Mouse (Mus musculus): Measurements from ENCODE around the gene Il34. TPM values are rescaled to one million over a fixed set of nuclear protein-coding genes. Genes with fewer than 3 reads are reported as not detected.

Il34 gene
- total RNA-seq, 2 experiments from 2014 or later, result 103 TPM

DNA sequence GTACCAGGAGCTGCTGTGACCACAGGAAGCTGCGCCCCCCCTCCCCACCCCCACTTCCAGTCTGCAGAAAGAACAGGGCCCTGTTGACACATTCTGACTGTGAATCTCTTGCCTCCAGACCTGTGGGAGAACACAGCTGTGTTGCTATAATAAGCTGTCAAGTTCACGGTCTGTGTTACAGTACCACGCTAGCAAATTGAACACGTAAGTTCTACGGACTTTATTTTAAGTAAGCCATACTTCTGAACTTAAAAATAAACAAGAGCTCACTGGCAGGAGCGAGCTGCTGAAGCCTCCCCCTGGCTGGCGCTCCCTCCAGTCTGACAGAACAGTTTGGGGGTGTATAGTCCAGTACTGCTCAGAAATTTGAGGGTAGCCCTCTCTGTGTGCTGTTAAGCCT lies 33.3 kb downstream of the Il34 start:
- Histone ChIP-seq H3K27ac (no peak overlapping the region), H3K4me3 (no peak overlapping the region)
- no peak; the same call in 1 of the 2 replicates for TF ChIP-seq CTCF (IDR thresholded peaks at IDR 0.05)
- intact Hi-C loops (cut with DNase I), result no loop called here
- no peak for DNase-seq (ENCODE audit: extremely low spot score in 1 of 2, low spot score in 2 of 2)

DNA sequence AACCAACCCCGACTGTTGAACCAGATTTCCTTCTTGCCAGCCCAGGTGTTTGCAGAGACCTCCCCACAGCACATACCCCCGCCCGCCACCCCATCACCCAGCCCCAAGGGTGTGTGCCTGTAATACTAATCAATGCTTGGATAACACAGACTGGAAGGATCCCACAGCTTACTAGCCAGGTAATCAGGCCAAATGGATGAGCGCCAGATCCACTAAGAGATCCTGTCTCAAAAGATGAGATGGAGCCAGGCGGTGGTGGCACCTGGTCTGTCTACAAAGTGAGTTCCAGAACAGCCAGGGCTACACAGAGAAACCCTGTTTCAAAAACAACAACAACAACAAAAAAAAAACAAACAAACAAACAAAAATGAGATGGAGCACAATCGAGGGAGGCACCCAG lies 38.5 kb downstream of the Il34 start:
- DNase-seq (ENCODE audit: extremely low spot score in 1 of 2, low spot score in 2 of 2), result no peak
- intact Hi-C loops (cut with DNase I), result no loop called here
- no peak for TF ChIP-seq CTCF (IDR thresholded peaks at IDR 0.05)
- Histone ChIP-seq H3K27ac (no peak overlapping the region), H3K4me3 (no peak overlapping the region)

GRCm38 (mm10) chr8:110764671-110765070 lies 41.1 kb downstream of the Il34 start:
- no peak for DNase-seq (ENCODE audit: extremely low spot score in 1 of 2, low spot score in 2 of 2)
- intact Hi-C loops (cut with DNase I), result no loop called here
- no peak overlapping the region for H3K4me3 ChIP-seq
- no peak overlapping the region for H3K27ac ChIP-seq
- TF ChIP-seq CTCF (IDR thresholded peaks at IDR 0.05), result no peak

DNA sequence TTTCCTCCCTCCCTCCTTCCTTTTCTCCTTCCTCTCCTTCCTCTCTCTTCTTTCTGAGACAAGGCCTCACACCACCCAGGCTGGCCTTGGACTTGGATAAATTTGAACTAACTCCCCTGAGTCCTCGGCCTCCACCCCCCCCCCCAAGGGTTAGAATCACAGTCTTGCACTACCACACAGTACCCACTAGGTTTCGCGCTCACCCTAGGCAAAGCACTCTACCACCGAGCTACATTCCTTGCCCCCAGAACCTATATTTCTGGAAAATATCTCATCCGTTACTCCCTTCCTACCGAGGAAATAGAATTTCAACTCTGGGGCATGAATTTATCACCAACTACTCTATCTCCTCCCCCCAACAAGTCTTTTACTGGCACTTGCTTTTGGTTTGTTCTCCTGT lies 43.7 kb downstream of the Il34 start:
- H3K4me3 ChIP-seq, result no peak overlapping the region
- TF ChIP-seq CTCF (IDR thresholded peaks at IDR 0.05), result peak; percentile 12
- intact Hi-C loops (cut with DNase I), result no loop called here
- H3K27ac ChIP-seq, result no peak overlapping the region
- DNase-seq (ENCODE audit: extremely low spot score in 1 of 2, low spot score in 2 of 2), result no peak

GRCm38 (mm10) chr8:110761185-110761584 lies 44.5 kb downstream of the Il34 start:
- H3K27ac ChIP-seq, result no peak overlapping the region
- intact Hi-C loops (cut with DNase I), result no loop called here
- no peak overlapping the region for H3K4me3 ChIP-seq
- no peak for TF ChIP-seq CTCF (IDR thresholded peaks at IDR 0.05)
- DNase-seq (ENCODE audit: extremely low spot score in 1 of 2, low spot score in 2 of 2), result no peak

GRCm38 (mm10) chr8:110760280-110760940 lies 45.3 kb downstream of the Il34 start:
- intact Hi-C loops (cut with DNase I), result no loop called here
- no peak for DNase-seq (ENCODE audit: extremely low spot score in 1 of 2, low spot score in 2 of 2)
- Histone ChIP-seq H3K27ac (no peak overlapping the region), H3K4me3 (no peak overlapping the region)
- no peak for TF ChIP-seq CTCF (IDR thresholded peaks at IDR 0.05)

DNA sequence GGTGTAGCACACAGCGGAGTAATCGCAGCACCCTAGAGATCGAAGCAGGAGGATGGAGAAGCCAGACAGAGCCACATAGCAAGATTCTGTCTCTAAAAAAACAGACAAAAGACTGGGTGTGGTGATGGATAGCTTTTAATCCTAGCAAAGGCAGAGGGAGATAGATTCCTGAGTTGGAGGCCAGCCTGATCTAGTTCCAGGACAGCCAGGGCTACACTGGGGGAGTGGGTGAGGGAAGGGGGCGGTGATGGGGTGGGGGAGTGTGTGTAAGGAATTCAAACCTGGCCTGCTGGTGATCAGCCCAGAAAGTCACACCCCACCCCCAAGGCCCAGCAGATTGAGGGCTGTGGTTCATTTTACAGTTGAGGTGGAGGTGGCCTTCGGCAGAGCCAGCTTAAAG lies 49.5 kb downstream of the Il34 start:
- intact Hi-C loops (cut with DNase I), result no loop called here
- H3K27ac ChIP-seq, result peak overlapping the region; percentile 99
- no peak for TF ChIP-seq CTCF (IDR thresholded peaks at IDR 0.05)

GRCm38 (mm10) chr8:110755511-110756170 lies 50.1 kb downstream of the Il34 start:
- Histone ChIP-seq H3K4me3 (peak overlapping the region; percentile 64), H3K27ac (peak overlapping the region; percentile 99)
- TF ChIP-seq CTCF (IDR thresholded peaks at IDR 0.05), result no peak
- intact Hi-C loops (cut with DNase I), result no loop called here
- DNase-seq (ENCODE audit: extremely low spot score in 1 of 2, low spot score in 2 of 2), result peak; percentile 61 to 67

More for the DNA sequence above, 49.5 kb downstream of the Il34 start:
- DNase-seq (ENCODE audit: extremely low spot score in 1 of 2, low spot score in 2 of 2), result no peak
- no peak overlapping the region for H3K4me3 ChIP-seq

GRCm38 (mm10) chr8:110754713-110755112 lies 51.0 kb downstream of the Il34 start:
- peak overlapping the region; percentile 64 for H3K4me3 ChIP-seq
- H3K27ac ChIP-seq, result peak overlapping the region; percentile 99
- DNase-seq (ENCODE audit: extremely low spot score in 1 of 2, low spot score in 2 of 2), result peak in 1 of 2 experiments; percentile 63

DNA sequence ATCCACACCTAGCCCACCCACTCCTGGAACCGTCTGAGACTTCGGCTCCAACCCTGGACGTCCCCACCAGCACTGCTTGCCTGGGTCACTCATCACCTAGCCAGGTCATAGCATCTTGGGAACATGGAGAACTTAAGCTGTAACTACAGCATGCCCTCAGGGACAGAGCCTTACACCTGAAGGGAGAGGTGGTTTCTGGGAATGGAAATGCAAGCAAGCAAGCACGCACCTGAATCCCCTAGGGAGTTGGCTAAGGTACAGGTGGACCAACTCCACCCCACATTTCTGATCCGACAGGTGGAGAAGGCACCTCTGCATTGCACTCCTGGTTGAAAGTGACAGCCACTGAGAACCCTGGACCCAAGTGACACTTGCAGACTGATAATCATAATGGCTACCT lies 54.2 kb downstream of the Il34 start:
- H3K27ac ChIP-seq, result no peak overlapping the region
- no peak for TF ChIP-seq CTCF (IDR thresholded peaks at IDR 0.05)
- intact Hi-C loops (cut with DNase I), result loop anchor here (2.0 to 5.0 kb wide), 3 partner anchors 65 to 341 kb away; partner anchors contain the start of genes Clec18a and Pdpr
- no peak for DNase-seq (ENCODE audit: extremely low spot score in 1 of 2, low spot score in 2 of 2)
- no peak overlapping the region for H3K4me3 ChIP-seq

More at GRCm38 (mm10) chr8:110754713-110755112, 51.0 kb downstream of the Il34 start:
- intact Hi-C loops (cut with DNase I), result loop anchor here (5.0 kb wide), 1 partner anchor 338 kb away; the partner anchor contains the start of genes Clec18a and Pdpr
- TF ChIP-seq CTCF (IDR thresholded peaks at IDR 0.05), result no peak

DNA sequence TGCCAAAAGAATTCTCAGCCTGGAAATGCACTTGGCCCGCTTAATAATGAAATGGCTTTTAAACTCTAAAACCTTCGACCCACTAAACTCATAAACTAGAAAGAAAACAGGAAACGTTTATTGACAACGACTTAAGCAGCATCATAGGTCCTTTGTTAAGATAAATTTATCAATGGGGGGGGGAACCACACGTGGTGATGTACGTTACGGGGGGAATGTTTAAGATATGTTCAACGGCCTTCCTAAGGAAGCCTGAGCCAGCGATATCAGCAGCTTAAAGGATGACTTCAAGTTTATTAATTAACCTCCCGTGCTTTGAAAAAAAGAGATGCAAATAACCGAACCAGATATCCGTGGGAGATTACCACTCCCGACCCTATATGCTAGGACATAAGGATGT lies 55.5 kb downstream of the Il34 start:
- intact Hi-C loops (cut with DNase I), result loop anchor here (2.0 to 5.0 kb wide), 3 partner anchors 67 to 342 kb away; partner anchors contain the start of genes Clec18a and Pdpr
- Histone ChIP-seq H3K27ac (no peak overlapping the region), H3K4me3 (no peak overlapping the region)
- no peak for DNase-seq (ENCODE audit: extremely low spot score in 1 of 2, low spot score in 2 of 2)
- no peak for TF ChIP-seq CTCF (IDR thresholded peaks at IDR 0.05)

- intact Hi-C loops (cut with DNase I), result loop anchor here (2.0 to 10.0 kb wide), 4 partner anchors 67 to 343 kb away; partner anchors contain the start of genes Clec18a, Ddx19a and Pdpr
- DNase-seq (ENCODE audit: extremely low spot score in 1 of 2, low spot score in 2 of 2), result no peak
- TF ChIP-seq CTCF (IDR thresholded peaks at IDR 0.05), result peak; percentile 97
- Histone ChIP-seq H3K27ac (no peak overlapping the region), H3K4me3 (no peak overlapping the region)
Observed at GRCm38 (mm10) chr8:110749500-110750170, 56.1 kb downstream of the Il34 start.
